In the genomic region with DNA sequence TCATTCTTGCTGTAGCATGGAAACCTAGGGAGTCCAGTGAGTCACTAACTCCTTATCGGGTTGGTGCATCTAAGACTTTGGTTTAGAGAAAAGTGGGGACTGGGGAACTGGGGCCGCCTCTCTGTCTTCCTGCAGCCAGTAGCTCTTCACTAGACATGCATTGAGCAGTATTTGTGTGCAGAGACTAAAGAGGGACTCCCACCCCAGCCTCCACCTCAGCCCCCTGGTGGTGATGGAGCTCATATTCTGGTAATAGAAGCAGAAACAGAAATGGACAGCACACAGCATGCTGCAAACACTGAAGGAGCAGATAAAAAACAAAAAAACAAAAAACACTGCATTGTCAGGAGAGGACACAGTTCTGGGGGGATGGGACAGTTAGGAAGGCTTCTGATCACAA, we compare ENCODE assay signal across 8 mouse cellular contexts.
DNase-seq lines count a peak whose midpoint lies in the region; ATAC-seq lines count a peak whose summit lies in the region.

No protein-coding gene starts in this region.

- intact Hi-C loops in gastrocnemius, postnatal 36 days (cut with DNase I), result no loop called here

- DNase-seq in gastrocnemius, postnatal 10 days, result peak; percentile 61
- DNase-seq in gastrocnemius, postnatal 36 days, result no peak
- peak; percentile 15 for DNase-seq in retina, embryonic 14.5 days (ENCODE audit: low spot score)
- DNase-seq in retina, postnatal 1 day, result no peak
- peak; percentile 61 to 79 for DNase-seq in spleen, postnatal 4 days (ENCODE audit: low spot score in 2 of 2)
- DNase-seq in T-cell, adult 2 months (ENCODE audit: low spot score), result no peak
- no peak for DNase-seq in layer of hippocampus, adult 11-12 months (ENCODE audit: low spot score)

- ATAC-seq in granulocyte monocyte progenitor cell, adult 5-6 weeks (replicated peaks; ENCODE audit: poor library complexity, severe bottlenecking), result peak; percentile 48; the same call in 1 of the 2 replicates

Comparison
In these comparisons a context has a peak if more than half of its experiments do, and no peak if none do; other contexts are left out.
1. DNase-seq: peak in gastrocnemius, postnatal 10 days (single experiment), retina, embryonic 14.5 days (single experiment) and spleen, postnatal 4 days (2 of 2); none in gastrocnemius, postnatal 36 days (0 of 2), retina, postnatal 1 day (single experiment), T-cell, adult 2 months (single experiment) and layer of hippocampus, adult 11-12 months (single experiment).